ENCODE assay signal across 9 mouse cellular contexts in the genomic region with DNA sequence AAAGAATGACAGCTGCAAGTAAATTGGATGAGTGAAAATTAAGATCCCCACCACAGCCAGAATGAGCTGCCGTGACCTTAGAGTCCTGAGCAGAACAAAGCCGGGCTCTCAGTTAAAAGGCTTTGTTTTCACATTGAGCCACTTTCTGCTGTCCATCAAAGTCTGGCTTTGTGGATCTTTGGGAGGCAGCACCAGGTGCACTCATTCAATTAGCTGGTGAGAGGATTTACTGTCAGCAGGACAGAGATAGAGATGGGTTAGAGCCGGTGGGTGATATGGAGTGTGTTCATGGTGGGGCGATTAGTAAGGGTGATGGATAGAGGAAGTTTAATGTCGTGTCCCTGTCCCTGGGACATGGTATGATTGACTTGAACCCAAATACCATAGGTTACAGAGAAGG.
DNase-seq lines count a peak whose midpoint lies in the region; ATAC-seq and TF ChIP-seq lines count a peak whose summit lies in the region.
"Had no signal": no experiment of that assay in that cellular context is flagged by ENCODE, and none has a peak within 500 bp of the region (broad histone marks: within the 10 kb centered on the region; RNA-seq: fewer than 3 reads in every experiment).

No protein-coding gene starts in this region.

- peaks cover 0 to 6% of the 10 kb centered on the region in 2 experiments; a peak in 1 of 4 replicates for H3K4me1 ChIP-seq in heart, embryonic 14.5 days (ENCODE audit: control insufficient read depth in 2 of 2, insufficient read depth in 2 of 2, low read length in 2 of 2)
- no peaks in the 10 kb centered on the region for H3K4me1 ChIP-seq in hindbrain, postnatal 0 days (ENCODE audit: insufficient read depth, low read length)

- H3K4me3 ChIP-seq in heart, embryonic 14.5 days (ENCODE audit: control insufficient read depth in 1 of 2, insufficient read depth in 1 of 2, low read depth in 1 of 2, low read length in 2 of 2) = peak overlapping the region in 1 of 2 experiments; percentile 39; a peak in 2 of 4 replicates
- H3K4me3 ChIP-seq in hindbrain, postnatal 0 days (ENCODE audit: low read length) = no peak overlapping the region

- no peak for TF ChIP-seq CTCF in hindbrain, postnatal 0 days (IDR thresholded peaks at IDR 0.05; ENCODE audit: low read depth)

- H3K27me3 ChIP-seq in heart, embryonic 14.5 days (ENCODE audit: control insufficient read depth, insufficient read depth, low read length) = no peaks in the 10 kb centered on the region
- H3K27me3 ChIP-seq in hindbrain, postnatal 0 days (ENCODE audit: insufficient read depth, low read length) = no peaks in the 10 kb centered on the region

- H3K9ac ChIP-seq in heart, embryonic 14.5 days (ENCODE audit: low read length) = peak overlapping the region; percentile 46
- H3K9ac ChIP-seq in hindbrain, postnatal 0 days (replicated peaks; ENCODE audit: low read length) = no peak overlapping the region

- no peak overlapping the region for H3K27ac ChIP-seq in heart, embryonic 14.5 days (replicated peaks in 1 of 2; ENCODE audit: control insufficient read depth in 1 of 2, insufficient read depth in 1 of 2, low read depth in 2 of 2, low read length in 2 of 2)
- no peak overlapping the region for H3K27ac ChIP-seq in hindbrain, postnatal 0 days

- intact Hi-C loops in heart, postnatal 36 days (cut with DNase I) = no loop called here

- 7% methylated on average over 5 of the region's 5 CpGs for WGBS in heart, embryonic 14.5 days
- 9% methylated on average over 5 of the region's 5 CpGs for WGBS in hindbrain, postnatal 0 days

- no peaks in the 10 kb centered on the region for H3K36me3 ChIP-seq in heart, embryonic 14.5 days (ENCODE audit: control insufficient read depth, insufficient read depth, low read length)
- no peaks in the 10 kb centered on the region for H3K36me3 ChIP-seq in hindbrain, postnatal 0 days (ENCODE audit: insufficient read depth, low read length)

- DNase-seq in heart, postnatal 36 days = no peak
- DNase-seq in embryo, embryonic 11.5 days (ENCODE audit: low read depth, low spot score) = peak; percentile 14
- peak; percentile 63 for DNase-seq in hindbrain, postnatal 0 days (ENCODE audit: low spot score)
- DNase-seq in neural tube, embryonic 10.5 days (ENCODE audit: extremely low spot score, low spot score) = peak; percentile 46
- no peak for DNase-seq in adrenal gland, adult 18-20 months (ENCODE audit: low spot score in 2 of 2)
- no peak for DNase-seq in left cerebral cortex, adult 18-20 months (ENCODE audit: low spot score in 2 of 2)
- no peak for DNase-seq in kidney, postnatal 4 days
- DNase-seq: kidney, postnatal 14 days had no signal

- no peak for ATAC-seq in heart, embryonic 14.5 days (ENCODE audit: insufficient number of reproducible peaks, insufficient read depth, low FRiP score, low read depth)
- ATAC-seq in hindbrain, postnatal 0 days = peak; percentile 51

- peak overlapping the region; percentile 66 for H3K4me2 ChIP-seq in heart, embryonic 14.5 days (ENCODE audit: low read length)
- peak overlapping the region; percentile 40 for H3K4me2 ChIP-seq in hindbrain, postnatal 0 days (ENCODE audit: low read depth, low read length)

- no peaks in the 10 kb centered on the region for H3K9me3 ChIP-seq in heart, embryonic 14.5 days (ENCODE audit: control insufficient read depth, low read length)
- H3K9me3 ChIP-seq in hindbrain, postnatal 0 days (ENCODE audit: low read length) = no peaks in the 10 kb centered on the region

Comparison
In these comparisons a context has a peak if more than half of its experiments do, and no peak if none do; other contexts are left out.
1. DNase-seq: peak in embryo, embryonic 11.5 days (single experiment), hindbrain, postnatal 0 days (single experiment) and neural tube, embryonic 10.5 days (single experiment); none in heart, postnatal 36 days (0 of 2), adrenal gland, adult 18-20 months (0 of 2), left cerebral cortex, adult 18-20 months (0 of 2) and kidney, postnatal 4 days (0 of 2).